Mouse (Mus musculus): ENCODE measurements around the gene Emilin2.
"Not testable (repeated sequence)": the region's sequence is repeated elsewhere in the genome, so short reads cannot be mapped to it uniquely, and the experiment has no call there.

Gene Emilin2

GRCm38 (mm10) chr17:71311340-71312171, at the start of gene Emilin2:
Gene Emilin2 (minus strand): TSS chr17:71311978.
- peak; percentile 49 for DNase-seq

- DNase-seq = no peak
Measured at GRCm38 (mm10) chr17:71355526-71355925, 43.7 kb upstream of the Emilin2 start.

DNA sequence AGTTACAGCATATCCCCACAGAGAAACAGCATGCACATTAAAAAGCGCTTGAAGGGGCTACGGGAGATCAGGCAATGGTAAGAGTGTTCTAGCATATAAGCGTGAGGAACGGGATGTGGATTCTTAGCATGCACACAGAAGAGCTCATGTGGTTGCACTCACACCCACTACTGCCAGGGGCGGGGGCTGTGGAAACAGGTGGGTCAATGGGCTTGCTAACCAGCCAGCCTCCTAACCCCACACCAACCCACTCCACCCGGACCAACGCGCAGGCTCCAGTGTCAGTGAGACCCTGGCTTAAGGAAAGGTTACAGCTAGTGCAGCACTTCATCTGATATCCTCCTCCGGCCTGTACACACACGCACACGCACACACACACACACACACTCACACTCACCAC, 42.4 kb upstream of the Emilin2 start:
- DNase-seq = no peak

- DNase-seq = no peak
Measured at GRCm38 (mm10) chr17:71348188-71348587, 36.4 kb upstream of the Emilin2 start.

- DNase-seq = no peak
Measured at GRCm38 (mm10) chr17:71342006-71342405, 30.2 kb upstream of the Emilin2 start.

- no peak for DNase-seq
Measured at GRCm38 (mm10) chr17:71338627-71339026, 26.8 kb upstream of the Emilin2 start.

DNA sequence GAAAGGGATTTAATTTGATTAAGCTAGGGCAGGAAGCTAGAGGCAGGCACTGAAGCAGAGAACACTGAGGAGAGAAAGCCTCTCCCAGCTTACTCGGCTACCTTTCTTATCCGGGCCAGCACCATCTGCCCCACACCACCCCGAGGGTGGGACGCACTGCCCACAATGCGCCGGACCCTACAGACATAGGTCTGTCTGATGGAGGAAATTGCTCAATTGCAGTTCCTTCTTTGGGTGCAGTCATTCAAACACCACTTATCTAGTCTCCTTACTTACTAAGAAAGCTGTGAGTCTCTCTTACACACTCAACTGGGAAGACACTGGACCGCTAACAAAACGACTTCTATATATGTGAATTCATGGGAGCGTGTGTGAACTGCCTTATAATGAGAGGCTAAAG, 25.8 kb upstream of the Emilin2 start:
- no peak for DNase-seq

DNA sequence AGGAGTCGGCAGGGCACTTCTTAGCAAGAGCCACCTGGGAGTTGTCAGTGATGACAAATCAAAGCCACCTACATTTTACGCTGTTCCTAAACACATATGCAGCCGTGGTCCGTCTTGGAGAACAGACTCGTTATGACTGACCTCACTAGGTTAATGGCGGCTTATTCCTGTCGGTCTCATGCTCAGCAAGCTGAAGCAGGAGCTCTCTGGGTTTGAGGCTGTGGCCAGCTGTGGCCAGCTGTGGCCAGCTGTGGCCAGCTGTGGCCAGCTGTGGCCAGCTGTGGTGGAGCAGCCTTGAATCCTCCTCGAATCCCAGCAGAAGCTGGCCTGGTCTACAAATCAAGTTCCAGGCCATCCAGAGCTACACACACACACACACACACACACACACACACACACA, 24.6 kb upstream of the Emilin2 start:
- no peak for DNase-seq

GRCm38 (mm10) chr17:71332298-71332697, 20.5 kb upstream of the Emilin2 start:
- DNase-seq = no peak

GRCm38 (mm10) chr17:71320731-71321130, 9.0 kb upstream of the Emilin2 start:
- DNase-seq = not testable (repeated sequence)

DNA sequence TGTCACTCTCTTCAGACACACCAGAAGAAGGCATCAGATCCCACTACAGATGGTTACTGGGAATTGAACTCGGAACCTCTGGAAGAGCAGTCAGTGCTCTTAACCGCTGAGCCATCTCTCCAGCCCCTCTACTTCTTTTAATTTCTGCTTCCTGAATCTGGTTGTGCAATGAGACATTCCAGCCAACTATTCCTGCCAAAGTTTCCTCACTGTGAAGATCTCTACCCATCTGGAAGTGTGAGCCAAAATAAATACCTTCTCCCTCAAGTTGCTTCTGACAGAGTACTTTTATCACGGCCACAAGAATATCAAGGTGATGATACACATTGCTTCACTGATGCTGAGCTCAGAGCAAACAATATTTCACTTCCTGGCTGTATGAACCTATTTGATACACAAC, 7.6 kb upstream of the Emilin2 start:
- DNase-seq = no peak

DNA sequence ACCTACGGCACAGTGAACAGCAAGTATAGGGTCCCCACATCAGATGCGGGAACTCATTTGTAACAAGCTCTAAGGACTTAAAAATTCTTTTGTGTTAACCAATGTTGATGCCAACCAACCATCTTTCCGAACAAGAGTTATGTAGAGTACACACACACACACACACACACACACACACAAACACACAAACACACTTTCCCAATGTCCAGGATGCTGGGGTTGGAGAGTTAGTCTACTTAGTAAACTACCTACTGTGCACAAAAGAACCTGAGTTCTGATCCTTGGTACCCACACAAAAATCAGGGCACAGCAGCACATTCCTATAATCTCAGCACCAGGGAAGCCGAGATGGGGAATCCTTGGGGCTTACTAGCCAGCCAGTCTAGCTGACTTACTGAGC, 5.8 kb upstream of the Emilin2 start:
- no peak for DNase-seq

DNA sequence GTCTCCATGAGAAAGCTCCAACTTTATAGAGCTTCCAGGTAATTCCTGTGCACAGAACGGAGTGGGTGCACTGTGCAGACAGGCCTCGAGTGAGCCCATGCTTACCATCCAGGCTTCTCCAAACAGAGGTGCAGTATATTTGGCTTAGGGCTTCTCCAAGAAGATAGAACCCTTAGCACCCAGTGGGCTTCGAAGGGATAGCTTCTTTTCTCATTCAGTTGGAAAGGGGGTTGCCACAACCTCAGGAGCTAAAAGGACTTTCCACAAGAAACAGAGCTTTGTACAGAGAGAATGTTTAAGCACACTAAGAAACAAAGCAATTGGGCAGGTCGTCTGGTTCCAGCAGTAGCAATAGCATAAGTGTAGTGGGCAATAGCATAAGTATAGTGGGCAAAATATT, 2.5 kb upstream of the Emilin2 start:
- no peak for DNase-seq

GRCm38 (mm10) chr17:71310486-71311339, 1.1 kb downstream of the Emilin2 start:
- DNase-seq = peak; percentile 10

- no peak for DNase-seq
Measured at GRCm38 (mm10) chr17:71309711-71310485, 1.9 kb downstream of the Emilin2 start.

- no peak for DNase-seq
Measured at GRCm38 (mm10) chr17:71309141-71309540, 2.6 kb downstream of the Emilin2 start.

GRCm38 (mm10) chr17:71308296-71308695, 3.5 kb downstream of the Emilin2 start:
- DNase-seq = no peak

- no peak for DNase-seq
Measured at GRCm38 (mm10) chr17:71307251-71307790, 4.5 kb downstream of the Emilin2 start.

DNA sequence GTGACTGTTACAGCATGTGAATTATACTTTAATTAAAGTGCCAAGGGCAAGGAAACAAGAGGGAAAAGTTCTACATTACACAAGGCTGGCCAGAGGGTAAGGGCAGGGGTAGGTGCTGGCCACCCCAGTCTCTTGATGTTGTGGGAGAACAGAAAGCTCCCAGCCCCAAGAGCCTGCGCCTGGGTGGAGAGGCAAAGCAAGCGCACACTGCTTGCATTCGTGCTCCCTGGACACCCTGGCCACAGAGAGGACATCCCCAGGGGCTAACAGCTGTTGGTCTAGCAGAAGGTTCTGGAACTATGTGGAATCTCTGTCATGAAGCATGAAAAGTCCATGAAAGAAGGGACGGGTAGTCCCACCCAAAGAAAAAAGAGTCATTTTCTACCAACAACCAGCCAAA, 5.1 kb downstream of the Emilin2 start:
- no peak for DNase-seq

GRCm38 (mm10) chr17:71306091-71306490, 5.7 kb downstream of the Emilin2 start:
- DNase-seq = no peak

- no peak for DNase-seq
Measured at GRCm38 (mm10) chr17:71303444-71303843, 8.3 kb downstream of the Emilin2 start.

GRCm38 (mm10) chr17:71301413-71301812, 10.4 kb downstream of the Emilin2 start:
- no peak for DNase-seq

- no peak for DNase-seq
Measured at GRCm38 (mm10) chr17:71300338-71300737, 11.4 kb downstream of the Emilin2 start.

Data from thymus, postnatal 25 days (tissue).